In genomic region chr5:30094399-30094798, GRCm38 (mm10) we compare ENCODE assay signal across 21 mouse cellular contexts. TPM values are rescaled to one million over a fixed set of nuclear protein-coding genes. Genes with fewer than 3 reads are reported as not detected.
DNase-seq lines count a peak whose midpoint lies in the region; TF ChIP-seq lines count a peak whose summit lies in the region.
"Had no signal": no experiment of that assay in that cellular context is flagged by ENCODE, and none has a peak within 500 bp of the region (broad histone marks: within the 10 kb centered on the region; RNA-seq: fewer than 3 reads in every experiment).

No protein-coding gene starts in this region.

- no peaks in the 10 kb centered on the region for H3K4me1 ChIP-seq in heart, adult 2 months (ENCODE audit: control insufficient read depth, insufficient read depth, low read length)
- H3K4me1 ChIP-seq: embryonic facial prominence, embryonic 12.5 days; forebrain, embryonic 15.5 days; heart, embryonic 12.5 days had no signal

- H3K9ac ChIP-seq in heart, adult 2 months (ENCODE audit: low read depth, low read length): no peak overlapping the region
- H3K9ac ChIP-seq: embryonic facial prominence, embryonic 12.5 days; forebrain, embryonic 15.5 days; heart, embryonic 12.5 days had no signal

- 41% methylated on average over 2 of the region's 2 CpGs for WGBS in heart, adult 2 months

- no peak for TF ChIP-seq POLR2A in heart, adult 2 months (IDR thresholded peaks at IDR 0.05; ENCODE audit: insufficient read depth, low read depth, low read length)

- H3K36me3 ChIP-seq in heart, adult 2 months (ENCODE audit: control insufficient read depth, insufficient read depth, low read length): no peaks in the 10 kb centered on the region
- H3K36me3 ChIP-seq: embryonic facial prominence, embryonic 12.5 days; forebrain, embryonic 15.5 days; heart, embryonic 12.5 days had no signal

- H3K27ac ChIP-seq in heart, adult 2 months: no peak overlapping the region
- no peak overlapping the region for H3K27ac ChIP-seq in layer of hippocampus, adult 2 months
- H3K27ac ChIP-seq: embryonic facial prominence, embryonic 12.5 days; forebrain, embryonic 15.5 days had no signal

- no peak for DNase-seq in heart, adult 2 months
- no peak for DNase-seq in heart, postnatal 25 days (ENCODE audit: low spot score)
- DNase-seq in layer of hippocampus, adult 2 months (ENCODE audit: low spot score in 2 of 2): no peak
- no peak for DNase-seq in layer of hippocampus, adult 9-11 months
- peak; percentile 23 for DNase-seq in testis, postnatal 10 days (ENCODE audit: low spot score)
- DNase-seq in testis, postnatal 14 days (ENCODE audit: low spot score): no peak
- DNase-seq in adrenal gland, adult 2 months: no peak
- DNase-seq: adrenal gland, postnatal 10 days; cerebellum, adult 11 months; cerebellum, adult 8-10 months; cerebellum, postnatal 25 days; gastrocnemius, postnatal 10 days; heart, postnatal 36 days had no signal

- no peak for TF ChIP-seq EP300 in heart, adult 2 months (IDR thresholded peaks at IDR 0.05; ENCODE audit: insufficient read depth, low read depth, low read length)

- intact Hi-C loops in heart, adult 2 months (cut with DNase I): no loop called here
- intact Hi-C loops in heart, postnatal 25 days (cut with DNase I): loop anchor here (5.0 kb wide), 1 partner anchor 267 kb away; no protein-coding TSS in a partner anchor

- no peaks in the 10 kb centered on the region for H3K27me3 ChIP-seq in heart, adult 2 months (ENCODE audit: control insufficient read depth, insufficient read depth, low read length)
- H3K27me3 ChIP-seq: embryonic facial prominence, embryonic 12.5 days; forebrain, embryonic 15.5 days; heart, embryonic 12.5 days had no signal

- peak; percentile 44 for TF ChIP-seq CTCF in heart, adult 2 months (IDR thresholded peaks at IDR 0.05)
- TF ChIP-seq CTCF in layer of hippocampus, adult 2 months (conservative IDR thresholded peaks at IDR 0.05): peak; percentile 62

- H3K4me3 ChIP-seq in heart, adult 2 months: no peak overlapping the region
- no peak overlapping the region for H3K4me3 ChIP-seq in layer of hippocampus, adult 2 months
- H3K4me3 ChIP-seq: embryonic facial prominence, embryonic 12.5 days; forebrain, embryonic 15.5 days; heart, embryonic 12.5 days had no signal

- H3K79me2 ChIP-seq in heart, adult 2 months (replicated peaks; ENCODE audit: control insufficient read depth, insufficient read depth, low read length): no peaks in the 10 kb centered on the region

RNA-seq across cellular contexts. Expression of gene Garem2, which starts 10.6 kb away (rescaled TPM):
- total RNA-seq in heart, adult 2 months (2021): under 1 TPM; 0.07 to 0.13 TPM
- polyA plus RNA-seq in heart, adult 2 months (2012; rRNA removed): 0.23 and 0.44 TPM in 2 replicates
- total RNA-seq in heart, postnatal 25 days (2021): under 1 TPM; 0.05 to 0.11 TPM
- 10 to 100 TPM; 12.7 to 12.9 TPM for total RNA-seq in layer of hippocampus, adult 2 months (2021)
- under 1 TPM in 1 of 2 experiments, not detected in 1; 0.10 TPM for total RNA-seq in adrenal gland, adult 2 months (2021)
- polyA plus RNA-seq in adrenal gland, adult 2 months (2012; rRNA removed): 0.11 TPM in 1 of 2 replicates, not detected in the other

RNA-seq across cellular contexts. Expression of gene 3110082J24Rik, which starts 11.5 kb away (rescaled TPM):
- not detected for total RNA-seq in heart, adult 2 months (2021)
- not detected in 2 replicates for polyA plus RNA-seq in heart, adult 2 months (2012; rRNA removed)
- total RNA-seq in heart, postnatal 25 days (2021): not detected
- total RNA-seq in layer of hippocampus, adult 2 months (2021): 1 to 10 TPM; 2.0 to 2.6 TPM
- total RNA-seq in adrenal gland, adult 2 months (2021): not detected
- not detected in 2 replicates for polyA plus RNA-seq in adrenal gland, adult 2 months (2012; rRNA removed)
- total RNA-seq: adrenal gland, postnatal 10 days; adrenal gland, postnatal 4 days; ES-E14; gastrocnemius, postnatal 10 days; heart, adult 8-10 months; heart, postnatal 36 days had no signal
- polyA plus RNA-seq: gonadal fat pad, adult 2 months; heart, embryonic 12.5 days; heart, embryonic 16.5 days had no signal

RNA-seq across cellular contexts. Expression of gene Tyms, which starts 21.0 kb away (rescaled TPM):
- 1 to 10 TPM; 2.3 to 3.8 TPM for total RNA-seq in heart, adult 2 months (2021)
- 3.3 and 4.2 TPM in 2 replicates for polyA plus RNA-seq in heart, adult 2 months (2012; rRNA removed)
- 1 to 10 TPM; 2.4 to 5.2 TPM for total RNA-seq in heart, postnatal 25 days (2021)
- 1 to 10 TPM; 5.8 to 7.2 TPM for total RNA-seq in layer of hippocampus, adult 2 months (2021)
- 10 to 100 TPM; 15.4 to 19.9 TPM for total RNA-seq in adrenal gland, adult 2 months (2021)
- polyA plus RNA-seq in adrenal gland, adult 2 months (2012; rRNA removed): 17.8 and 17.9 TPM in 2 replicates

Comparison
In these comparisons a context has a peak if more than half of its experiments do, and no peak if none do; other contexts are left out.
1. RNA of gene Garem2, which starts 10.6 kb away (total RNA-seq): 12.7 to 12.9 TPM in layer of hippocampus, adult 2 months; 0.07 to 0.13 TPM in heart, adult 2 months, 0.05 to 0.11 TPM in heart, postnatal 25 days and 0.10 TPM in adrenal gland, adult 2 months; every median in the first group is over 10 times any median in the second.